Mouse (Mus musculus): ENCODE data around the gene Frmd4b.

- TF ChIP-seq CTCF (IDR thresholded peaks at IDR 0.05) (no peak), EP300 (IDR thresholded peaks at IDR 0.05) (no peak)
These were observed 39.1 kb downstream of the Frmd4b start for GRCm38 (mm10) chr6:97578210-97578609.

Measured in lung, postnatal 0 days (tissue).